Mouse (Mus musculus) hindbrain, embryonic 15.5 days (tissue): ENCODE measurements around the gene Smg6. TPM values are rescaled to one million over a fixed set of nuclear protein-coding genes. Genes with fewer than 3 reads are reported as not detected.
A peak's percentile ranks its signal among the peaks of the same experiment; 100 is the strongest.

Experiments
- ATAC-seq: fragments of 200-750 bp; cut with Nextera tagmentation; 2 replicates; pipeline ENCODE4 v1.8.0; 2017; ENCODE audit warnings: low read depth, moderate number of reproducible peaks, moderate TSS enrichment; ENCODE audit not compliant: low FRiP score
- H3K27ac ChIP-seq: fragments of 300-500 bp; sonication (generic); replicated peaks from 2 replicates; pipeline ENCODE4 v1.5.1; 2015; ENCODE audit warnings: mild to moderate bottlenecking, inconsistent platforms
- H3K27me3 ChIP-seq: fragments of 300-500 bp; sonication (generic); 2 replicates; pipeline ENCODE4 v1.6.1; 2015; ENCODE audit warnings: control low read depth, inconsistent platforms
- H3K36me3 ChIP-seq: fragments of 300-500 bp; sonication (generic); 2 replicates; pipeline ENCODE4 v1.6.1; 2015; ENCODE audit warnings: control low read depth, inconsistent platforms
- H3K4me1 ChIP-seq: fragments of 300-500 bp; sonication (generic); replicated peaks from 2 replicates; pipeline ENCODE4 v1.6.1; 2015; ENCODE audit warnings: control low read depth, inconsistent platforms
- H3K4me2 ChIP-seq: fragments of 300-500 bp; sonication (generic); 2 replicates; pipeline ENCODE4 v1.6.1; 2015; ENCODE audit warnings: moderate library complexity, mild to moderate bottlenecking, inconsistent platforms
- H3K4me3 ChIP-seq: fragments of 300-500 bp; sonication (generic); 2 replicates; pipeline ENCODE4 v1.5.1; 2015; ENCODE audit warnings: mild to moderate bottlenecking, inconsistent platforms
- H3K9ac ChIP-seq: fragments of 300-500 bp; sonication (generic); 2 replicates; pipeline ENCODE4 v1.6.1; 2015; ENCODE audit warnings: inconsistent platforms
- H3K9me3 ChIP-seq: fragments of 300-500 bp; sonication (generic); 2 replicates; pipeline ENCODE4 v1.6.1; 2016; ENCODE audit warnings: control low read depth, inconsistent platforms
- WGBS: fragments of 180-500 bp; shearing (Covaris S2); methylation state at CpG from one replicate; pipeline ENCODE4 v1.1.7; 2015; 5-methylcytosine and 5-hydroxymethylcytosine counted together
- polyA plus RNA-seq: library from polyadenylated mRNA; unstranded; fragments of >200 nt; fragmentation: Nextera tagmentation; extraction: Ambion mirVana; gene quantifications from 2 replicates; pipeline ENCODE4 v1.2.1, GENCODE M21; 2015

The Smg6 gene
- polyA plus RNA-seq, 1 experiment from 2014 or later: 13.5 TPM

DNA sequence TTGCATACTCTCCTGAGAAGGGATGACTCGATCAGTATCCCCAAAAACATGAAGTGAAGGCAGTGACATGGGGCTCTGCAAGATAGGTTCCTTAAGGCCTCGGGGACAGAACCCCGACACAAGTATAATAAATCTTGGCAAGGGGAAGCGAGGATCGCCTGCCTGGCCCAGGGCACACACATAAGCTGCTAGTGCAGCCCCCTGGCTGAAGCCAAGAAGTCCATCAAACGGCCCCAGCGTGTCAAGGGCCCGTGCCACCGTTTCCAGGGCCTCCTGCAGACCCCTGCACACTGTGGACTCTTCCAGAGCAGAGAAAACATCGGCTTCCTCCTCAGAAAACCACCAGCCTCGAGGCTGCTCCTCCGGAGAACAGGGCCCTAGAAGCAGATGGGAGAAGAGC is 252.4 kb downstream of the Smg6 start:
- peak overlapping the region; percentile 64 for H3K9ac ChIP-seq
- H3K4me2 ChIP-seq: peak overlapping the region; percentile 81
- peaks cover 14% of the 10 kb centered on the region; the same call in 1 of the 2 replicates for H3K36me3 ChIP-seq
- no peak for ATAC-seq
- H3K9me3 ChIP-seq: no peaks in the 10 kb centered on the region
- no peaks in the 10 kb centered on the region; the same call in 1 of the 2 replicates for H3K27me3 ChIP-seq
- H3K4me3 ChIP-seq: peak overlapping the region; percentile 70
- H3K27ac ChIP-seq: peak overlapping the region; percentile 93
- H3K4me1 ChIP-seq: peaks cover 27% of the 10 kb centered on the region
- WGBS: 59% methylated on average over 12 of the region's 12 CpGs

DNA sequence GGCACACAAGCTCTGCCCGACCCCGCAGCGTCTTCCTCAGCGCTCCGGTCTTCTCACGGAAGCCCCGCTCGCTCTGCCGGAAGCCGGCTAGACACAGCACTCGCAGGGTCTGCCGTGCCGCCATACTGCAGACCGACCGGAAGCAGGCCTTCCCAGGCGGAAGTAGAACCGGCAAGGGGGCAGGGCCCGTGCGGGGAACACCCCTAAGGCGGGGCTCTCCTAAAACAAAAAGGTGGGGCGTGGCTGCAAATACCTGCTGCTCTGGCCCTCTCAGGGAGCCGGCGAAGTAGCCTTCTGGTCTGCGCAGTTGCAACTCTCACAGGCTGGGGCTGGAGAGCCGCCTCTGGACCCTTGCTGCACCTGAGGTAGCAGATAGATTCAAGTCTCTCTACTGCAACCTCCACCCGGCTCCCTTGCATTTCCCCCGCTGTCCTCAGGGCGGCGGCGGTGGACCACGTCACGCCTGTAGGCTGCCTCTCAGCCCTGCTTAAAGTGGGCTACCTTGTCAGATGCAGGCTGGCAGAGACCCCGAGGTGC is 253.1 kb downstream of the Smg6 start, which contains the start of gene Ovca2:
TSS of gene Ovca2 (minus strand) at position 164 of the 537 bp plus-strand sequence.
- no peaks in the 10 kb centered on the region for H3K9me3 ChIP-seq
- peaks cover 15% of the 10 kb centered on the region; the same call in 1 of the 2 replicates for H3K36me3 ChIP-seq
- H3K27me3 ChIP-seq: no peaks in the 10 kb centered on the region; the same call in 1 of the 2 replicates
- H3K9ac ChIP-seq: peak within 1 kb of the TSS; percentile 64
- ATAC-seq: peak; percentile 95
- 0% methylated on average over 33 of the region's 33 CpGs for WGBS
- peak within 1 kb of the TSS; percentile 81 for H3K4me2 ChIP-seq
- peaks cover 22% of the 10 kb centered on the region for H3K4me1 ChIP-seq
- peak within 1 kb of the TSS; percentile 70 for H3K4me3 ChIP-seq
- peak within 1 kb of the TSS; percentile 93 for H3K27ac ChIP-seq

DNA sequence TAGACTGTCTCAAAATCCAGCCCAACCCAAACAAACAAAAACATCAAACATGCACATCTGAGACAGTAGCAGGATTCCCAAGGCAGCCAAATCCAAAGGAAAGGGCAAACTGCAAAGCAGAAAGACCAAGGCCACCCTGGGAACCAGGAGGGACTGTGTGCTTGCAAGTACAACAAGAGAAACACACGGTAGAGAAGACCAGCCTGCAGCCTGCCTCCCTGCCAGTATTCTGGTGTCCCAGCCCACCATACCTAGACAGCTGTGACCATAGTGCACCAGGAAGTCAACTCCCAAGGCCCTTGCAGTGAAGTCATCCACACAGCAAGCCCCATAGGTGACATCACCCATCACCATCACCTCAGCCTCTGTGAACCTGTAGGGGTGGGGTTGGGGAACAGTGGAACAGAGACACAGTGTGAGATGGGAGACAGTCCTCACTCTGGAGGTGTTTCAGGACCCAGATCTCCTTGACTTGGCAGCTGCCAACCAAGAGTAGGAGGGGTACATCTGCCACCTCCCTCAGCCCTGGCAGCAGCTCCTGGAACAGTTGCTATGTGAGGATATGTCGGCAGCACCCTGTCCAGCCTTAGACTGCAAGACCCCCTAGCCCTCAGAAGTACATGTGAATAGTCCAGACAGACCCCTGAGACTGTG is 258.4 kb downstream of the Smg6 start:
- Histone ChIP-seq H3K9me3 (no peaks in the 10 kb centered on the region), H3K4me1 (peaks cover 8% of the 10 kb centered on the region), H3K9ac (no peak overlapping the region), H3K4me3 (no peak overlapping the region), H3K27ac (no peak overlapping the region), H3K27me3 (no peaks in the 10 kb centered on the region), H3K4me2 (no peak overlapping the region), H3K36me3 (peaks cover 8% of the 10 kb centered on the region; the same call in 1 of the 2 replicates)
- no peak for ATAC-seq
- WGBS: 79% methylated on average over 2 of the region's 2 CpGs

DNA sequence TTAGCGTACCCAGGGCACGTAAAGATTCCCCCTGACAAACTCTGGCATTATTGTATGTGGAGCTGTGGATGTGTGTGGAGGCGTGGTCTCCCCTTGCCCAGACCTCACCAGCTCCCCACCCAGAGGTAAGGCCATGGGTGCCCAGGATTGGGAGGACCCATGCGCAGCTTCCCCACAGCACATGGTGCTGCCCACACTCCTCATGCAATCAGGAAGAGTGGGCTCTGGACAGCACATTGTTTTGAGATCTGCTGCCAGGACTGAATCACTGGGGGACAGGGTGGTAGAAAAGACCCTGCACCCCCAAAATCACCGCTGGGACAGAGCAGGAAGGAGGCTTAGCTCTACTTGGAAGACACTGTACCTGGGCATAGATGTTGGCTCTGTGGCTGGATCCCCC is 258.9 kb downstream of the Smg6 start:
- peaks cover 8% of the 10 kb centered on the region; the same call in 1 of the 2 replicates for H3K36me3 ChIP-seq
- H3K9ac ChIP-seq: no peak overlapping the region
- H3K27me3 ChIP-seq: no peaks in the 10 kb centered on the region
- H3K4me2 ChIP-seq: no peak overlapping the region
- ATAC-seq: no peak
- no peak overlapping the region for H3K27ac ChIP-seq
- H3K4me3 ChIP-seq: no peak overlapping the region
- H3K4me1 ChIP-seq: peaks cover 11% of the 10 kb centered on the region
- H3K9me3 ChIP-seq: no peaks in the 10 kb centered on the region
- WGBS: 88% methylated on average over 5 of the region's 5 CpGs

DNA sequence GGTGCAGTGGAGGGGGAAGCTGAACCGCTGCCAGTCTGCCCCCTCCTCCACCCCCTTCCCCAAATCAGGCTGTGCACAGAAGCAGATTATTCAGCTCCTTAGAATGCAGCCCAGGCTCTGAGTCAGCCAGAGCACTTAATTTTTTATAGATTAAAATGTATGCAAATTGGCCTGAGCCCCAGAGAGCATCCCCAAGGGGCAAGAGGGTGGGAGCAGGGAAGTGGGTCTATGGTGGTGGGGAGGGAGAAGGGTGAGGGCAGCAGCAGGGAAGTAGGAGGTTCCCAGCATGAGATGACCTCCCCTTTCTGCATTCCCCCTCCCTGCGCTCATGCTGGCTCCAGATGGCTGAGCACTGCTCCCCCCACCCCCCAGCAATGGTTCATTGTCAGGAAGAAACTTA is 259.4 kb downstream of the Smg6 start:
- Histone ChIP-seq H3K9me3 (no peaks in the 10 kb centered on the region), H3K9ac (no peak overlapping the region), H3K36me3 (peaks cover 8% of the 10 kb centered on the region; the same call in 1 of the 2 replicates), H3K27me3 (no peaks in the 10 kb centered on the region), H3K27ac (no peak overlapping the region), H3K4me1 (peaks cover 14% of the 10 kb centered on the region), H3K4me3 (no peak overlapping the region), H3K4me2 (no peak overlapping the region)
- WGBS: 47% methylated on average over 2 of the region's 2 CpGs
- no peak for ATAC-seq

DNA sequence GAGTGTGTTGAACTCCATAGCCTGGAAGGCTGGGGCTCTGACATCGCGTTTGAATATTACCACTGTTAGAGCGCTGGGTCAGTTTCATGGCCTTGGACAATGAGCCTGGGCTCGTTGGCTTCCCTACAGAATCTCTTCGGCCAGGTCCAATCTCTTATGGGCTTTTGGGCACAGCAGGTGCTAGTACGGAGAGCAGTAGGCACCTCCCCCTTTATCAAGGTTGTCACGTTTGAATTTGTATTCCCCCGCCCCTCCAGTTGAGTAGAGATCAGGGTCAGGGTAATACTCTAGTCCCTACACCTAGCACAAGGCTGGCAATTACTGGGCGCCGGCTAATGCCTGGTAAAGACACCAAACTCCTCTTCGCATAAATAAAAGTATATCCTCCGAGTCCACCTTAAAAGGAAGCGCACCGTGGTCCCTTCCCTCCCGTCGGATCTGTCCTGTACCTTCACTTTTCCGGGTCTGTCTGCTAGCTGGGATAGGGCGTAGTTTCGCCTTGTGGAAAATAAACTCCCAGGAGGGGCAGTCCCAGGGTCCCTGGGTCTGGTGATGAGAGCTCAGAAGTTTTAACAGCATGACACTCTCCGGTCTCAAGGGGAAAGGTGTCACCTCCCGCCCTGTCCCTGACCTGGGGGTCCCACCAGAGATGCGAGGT is 264.2 kb downstream of the Smg6 start:
- H3K4me2 ChIP-seq: peak overlapping the region; percentile 92
- no peaks in the 10 kb centered on the region for H3K36me3 ChIP-seq
- peaks cover 39% of the 10 kb centered on the region for H3K4me1 ChIP-seq
- no peak overlapping the region for H3K27ac ChIP-seq
- H3K9ac ChIP-seq: peak overlapping the region; percentile 55
- ATAC-seq: peak; percentile 20
- H3K27me3 ChIP-seq: peaks cover 17% of the 10 kb centered on the region
- no peaks in the 10 kb centered on the region for H3K9me3 ChIP-seq
- under 1% methylated on average over 22 of the region's 22 CpGs for WGBS
- H3K4me3 ChIP-seq: peak overlapping the region; percentile 85

DNA sequence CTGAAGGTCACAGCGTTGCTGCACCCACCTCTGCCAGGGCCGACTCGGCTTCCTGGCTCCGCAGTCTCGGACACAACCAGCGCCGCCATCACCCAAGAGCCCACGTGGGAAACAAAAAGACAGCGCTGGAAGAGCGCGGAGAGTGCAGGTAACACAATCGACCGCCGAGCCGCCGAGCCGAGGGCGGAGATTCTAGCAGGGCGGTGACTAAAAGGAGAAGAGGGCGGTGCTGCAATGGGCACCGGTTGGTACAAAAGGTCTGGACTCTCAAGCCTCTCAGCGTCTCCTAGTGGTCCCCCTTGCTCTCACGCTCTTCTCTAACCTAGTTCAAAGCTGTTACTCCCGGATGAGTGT is 264.7 kb downstream of the Smg6 start:
- H3K27me3 ChIP-seq: peaks cover 21% of the 10 kb centered on the region
- H3K27ac ChIP-seq: 0 out of 2 replicates have a peak overlapping the region, but pooled peaks have one; percentile 30
- peak overlapping the region; percentile 55 for H3K9ac ChIP-seq
- WGBS: under 1% methylated on average over 24 of the region's 24 CpGs
- peaks cover 43% of the 10 kb centered on the region for H3K4me1 ChIP-seq
- H3K9me3 ChIP-seq: no peaks in the 10 kb centered on the region
- H3K4me3 ChIP-seq: peak overlapping the region; percentile 85
- H3K36me3 ChIP-seq: no peaks in the 10 kb centered on the region
- ATAC-seq: peak; percentile 82
- peak overlapping the region; percentile 92 for H3K4me2 ChIP-seq

DNA sequence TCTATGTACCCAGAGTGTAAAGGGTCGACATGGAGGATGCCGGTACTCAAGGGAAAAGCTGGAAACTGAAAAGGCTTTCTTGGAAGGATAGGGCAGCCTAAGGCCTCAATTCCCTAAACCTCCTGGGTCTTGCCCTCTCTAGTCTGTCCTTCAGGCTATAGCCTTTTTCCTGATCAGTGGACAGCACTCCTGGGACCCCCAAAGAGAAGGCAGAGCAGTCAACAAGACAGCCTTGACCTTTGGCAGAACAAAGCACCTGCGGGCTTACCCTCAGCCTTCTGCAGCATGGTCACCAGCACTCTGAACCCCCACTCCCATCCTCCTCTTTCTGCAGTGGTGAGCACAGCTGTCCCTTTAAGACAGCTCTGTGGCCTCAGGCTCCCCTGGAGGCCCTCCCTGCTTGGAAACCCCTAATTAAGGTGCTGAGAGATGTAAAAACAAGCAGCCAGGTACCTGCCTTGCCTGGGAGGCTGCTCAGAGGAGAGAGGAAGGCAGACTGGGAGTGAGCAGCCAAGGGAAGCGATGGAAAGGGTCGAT is 265.4 kb downstream of the Smg6 start, which contains the start of gene Dph1:
TSS of gene Dph1 (minus strand) at position 337 of the 537 bp plus-strand sequence.
- no peaks in the 10 kb centered on the region for H3K36me3 ChIP-seq
- 54% methylated on average over 5 of the region's 5 CpGs for WGBS
- peak within 1 kb of the TSS; percentile 55 for H3K9ac ChIP-seq
- H3K27me3 ChIP-seq: peaks cover 25% of the 10 kb centered on the region
- H3K4me3 ChIP-seq: peak within 1 kb of the TSS; percentile 85
- ATAC-seq: no peak
- H3K9me3 ChIP-seq: no peaks in the 10 kb centered on the region
- H3K4me2 ChIP-seq: peak within 1 kb of the TSS; percentile 92
- H3K27ac ChIP-seq: 0 out of 2 replicates have a peak within 1 kb of the TSS, but pooled peaks have one; percentile 30
- peaks cover 49% of the 10 kb centered on the region for H3K4me1 ChIP-seq

DNA sequence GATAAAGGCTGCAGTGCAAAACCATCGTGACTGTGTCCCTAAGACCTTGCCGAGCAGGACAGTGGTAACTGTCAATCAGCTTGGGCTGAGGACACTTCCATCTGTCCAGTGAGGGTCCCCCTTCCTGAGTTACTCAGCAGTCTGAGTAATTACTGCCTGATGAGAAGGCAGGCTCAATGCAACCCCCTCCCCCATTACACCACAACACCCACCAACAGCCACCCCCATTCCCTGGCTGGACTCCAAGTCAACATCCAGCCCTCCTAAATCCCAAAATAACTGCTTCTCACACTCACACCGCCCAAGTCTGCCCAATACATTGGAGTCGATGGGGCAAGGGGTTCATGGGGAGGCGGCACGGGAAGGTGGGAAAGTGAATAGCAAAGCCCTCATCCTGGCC is 266.2 kb downstream of the Smg6 start:
- no peak overlapping the region for H3K4me3 ChIP-seq
- no peak overlapping the region for H3K9ac ChIP-seq
- 62% methylated on average over 6 of the region's 6 CpGs for WGBS
- H3K9me3 ChIP-seq: no peaks in the 10 kb centered on the region
- H3K27me3 ChIP-seq: peaks cover 29% of the 10 kb centered on the region
- H3K36me3 ChIP-seq: no peaks in the 10 kb centered on the region
- no peak for ATAC-seq
- no peak overlapping the region for H3K4me2 ChIP-seq
- H3K4me1 ChIP-seq: peaks cover 56% of the 10 kb centered on the region
- no peak overlapping the region for H3K27ac ChIP-seq

DNA sequence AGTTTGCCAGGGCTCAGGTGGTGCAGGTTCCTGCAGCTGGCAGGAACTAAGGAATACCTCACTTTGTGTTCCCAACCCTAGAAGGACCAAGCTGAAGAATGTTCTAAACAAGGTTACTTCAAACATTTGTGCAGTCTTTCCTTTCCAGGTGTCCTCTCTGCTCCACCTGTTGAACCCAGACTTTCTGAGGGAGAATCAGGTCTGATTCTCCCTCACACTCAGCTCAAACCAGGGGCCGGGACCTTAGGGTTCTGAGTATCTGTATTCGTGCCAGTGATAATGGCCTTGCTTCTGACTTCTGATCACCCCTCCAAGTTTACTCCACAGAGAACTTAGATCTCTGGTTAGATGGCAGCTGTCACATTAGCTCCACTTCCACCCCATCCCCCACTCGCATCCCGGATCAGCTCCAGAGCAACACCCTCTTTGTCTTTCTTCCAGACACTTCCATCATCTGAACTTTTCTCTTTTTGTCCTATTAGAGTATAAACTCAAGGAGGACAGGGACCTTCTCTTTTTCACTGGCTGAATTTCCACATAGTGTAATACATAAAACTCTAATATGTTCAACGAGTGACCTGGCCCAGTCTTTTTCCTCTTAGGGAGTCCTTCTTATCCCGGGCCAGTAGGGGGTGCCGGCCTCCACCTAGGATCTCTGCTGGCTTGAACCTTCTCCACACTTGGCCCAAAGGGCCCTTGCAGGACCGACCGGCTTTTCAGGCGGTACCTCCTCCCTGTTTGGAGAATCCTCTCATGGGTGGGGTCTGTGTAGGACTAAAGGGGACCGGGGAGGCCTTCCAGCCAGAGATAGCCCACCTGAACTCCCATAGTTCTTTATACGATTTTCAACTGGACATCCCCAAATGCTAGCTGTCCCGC is 267.0 kb downstream of the Smg6 start:
- H3K4me2 ChIP-seq: peak overlapping the region; percentile 80
- H3K27ac ChIP-seq: no peak overlapping the region
- no peaks in the 10 kb centered on the region for H3K36me3 ChIP-seq
- peaks cover 31% of the 10 kb centered on the region for H3K27me3 ChIP-seq
- H3K9me3 ChIP-seq: no peaks in the 10 kb centered on the region
- peaks cover 58% of the 10 kb centered on the region for H3K4me1 ChIP-seq
- H3K9ac ChIP-seq: peak overlapping the region; percentile 57; the same call in 1 of the 2 replicates
- WGBS: 23% methylated on average over 13 of the region's 13 CpGs
- ATAC-seq: 0 out of 2 replicates have a peak, but pooled peaks have one; percentile 16
- peak overlapping the region; percentile 56 for H3K4me3 ChIP-seq
